Mouse (Mus musculus) embryonic facial prominence, embryonic 15.5 days (tissue): Measurements from ENCODE around the gene Wbp11. TPM values are rescaled to one million over a fixed set of nuclear protein-coding genes. Genes with fewer than 3 reads are reported as not detected.

Experiments
- ATAC-seq: fragments of 200-750 bp; cut with Nextera tagmentation; 2 replicates; pipeline ENCODE4 v1.8.0; 2017; ENCODE audit warnings: low read depth, moderate TSS enrichment; ENCODE audit not compliant: insufficient number of reproducible peaks, low FRiP score, low TSS enrichment
- H3K27ac ChIP-seq: fragments of 300-500 bp; sonication (generic); replicated peaks from 2 replicates; pipeline ENCODE4 v1.5.1; 2015; ENCODE audit warnings: mild to moderate bottlenecking, inconsistent platforms
- H3K27me3 ChIP-seq: fragments of 300-500 bp; sonication (generic); 2 replicates; pipeline ENCODE4 v1.6.1; 2015; ENCODE audit warnings: inconsistent platforms
- H3K36me3 ChIP-seq: fragments of 300-500 bp; sonication (generic); 2 replicates; pipeline ENCODE4 v1.6.1; 2015; ENCODE audit warnings: mild to moderate bottlenecking, inconsistent platforms
- H3K4me1 ChIP-seq: fragments of 300-500 bp; sonication (generic); 2 replicates; pipeline ENCODE4 v1.6.1; 2015; ENCODE audit warnings: inconsistent platforms
- H3K4me2 ChIP-seq: fragments of 300-500 bp; sonication (generic); replicated peaks from 2 replicates; pipeline ENCODE4 v1.6.1; 2015; ENCODE audit warnings: mild to moderate bottlenecking, inconsistent platforms
- H3K4me3 ChIP-seq: fragments of 300-500 bp; sonication (generic); replicated peaks from 2 replicates; pipeline ENCODE4 v1.5.1; 2015; ENCODE audit warnings: mild to moderate bottlenecking, inconsistent platforms
- H3K9ac ChIP-seq: fragments of 300-500 bp; sonication (generic); 2 replicates; pipeline ENCODE4 v1.6.1; 2015; ENCODE audit warnings: inconsistent platforms
- H3K9me3 ChIP-seq: fragments of 300-500 bp; sonication (generic); replicated peaks from 2 replicates; pipeline ENCODE4 v1.6.1; 2016; ENCODE audit warnings: inconsistent platforms
- whole genome bisulfite sequencing: fragments of 180-500 bp; shearing (Covaris S2); methylation state at CpG from one replicate; pipeline ENCODE4 v1.1.7; 2015; 5-methylcytosine and 5-hydroxymethylcytosine counted together
- polyA plus RNA-seq: library from polyadenylated mRNA; unstranded; fragments of >200 nt; fragmentation: Nextera tagmentation; extraction: Ambion mirVana; gene quantifications from 2 replicates; pipeline ENCODE4 v1.2.1, GENCODE M21; 2015

Gene Wbp11
- 92.0 and 104 TPM in 2 replicates for polyA plus RNA-seq

- Histone ChIP-seq H3K9ac (peak within 1 kb of the TSS; percentile 99), H3K27me3 (peaks cover 4% of the 10 kb centered on the region; the same call in 1 of the 2 replicates), H3K9me3 (no peaks in the 10 kb centered on the region), H3K36me3 (peaks cover 19% of the 10 kb centered on the region), H3K27ac (peak within 1 kb of the TSS; percentile 89), H3K4me3 (peak within 1 kb of the TSS; percentile 100), H3K4me2 (peak within 1 kb of the TSS; percentile 68), H3K4me1 (peaks cover 5% of the 10 kb centered on the region)
- WGBS: under 1% methylated on average over 40 of the region's 45 CpGs
- ATAC-seq: peak; percentile 100
Measured at GRCm38 (mm10) chr6:136827881-136828561, at the start of gene Wbp11. Gene Wbp11, minus strand, starts transcription at chr6:136828233.

GRCm38 (mm10) chr6:136875670-136876069 lies 47.6 kb upstream of the Wbp11 start, which contains the start of gene Mgp:
Gene Mgp, minus strand, starts transcription at chr6:136875823.
- Histone ChIP-seq H3K4me2 (peak within 1 kb of the TSS; percentile 45), H3K9me3 (no peaks in the 10 kb centered on the region), H3K27ac (peak within 1 kb of the TSS; percentile 78), H3K4me3 (peak within 1 kb of the TSS; percentile 41), H3K27me3 (no peaks in the 10 kb centered on the region), H3K4me1 (peaks cover 22% of the 10 kb centered on the region), H3K9ac (peak within 1 kb of the TSS; percentile 21; the same call in 1 of the 2 replicates), H3K36me3 (no peaks in the 10 kb centered on the region)
- 18% methylated on average over 9 of the region's 9 CpGs for WGBS
- peak; percentile 87 for ATAC-seq

GRCm38 (mm10) chr6:136874599-136874998 lies 46.6 kb upstream of the Wbp11 start:
- Histone ChIP-seq H3K4me3 (peak overlapping the region; percentile 26), H3K9ac (0 out of 2 replicates have a peak overlapping the region, but pooled peaks have one; percentile 9), H3K4me1 (peaks cover 22% of the 10 kb centered on the region), H3K27ac (peak overlapping the region; percentile 71), H3K27me3 (no peaks in the 10 kb centered on the region), H3K4me2 (peak overlapping the region; percentile 18), H3K36me3 (no peaks in the 10 kb centered on the region), H3K9me3 (no peaks in the 10 kb centered on the region)
- WGBS: 9% methylated on average over 8 of the region's 8 CpGs
- no peak for ATAC-seq

GRCm38 (mm10) chr6:136868921-136869320 lies 40.9 kb upstream of the Wbp11 start:
- H3K9me3 ChIP-seq: no peaks in the 10 kb centered on the region
- no peak overlapping the region for H3K9ac ChIP-seq
- 50% methylated on average over 5 of the region's 5 CpGs for WGBS
- H3K4me1 ChIP-seq: 0 out of 2 replicates have a peak, but pooled peaks cover 2% of the 10 kb centered on the region
- no peak overlapping the region for H3K4me3 ChIP-seq
- H3K4me2 ChIP-seq: no peak overlapping the region
- no peak for ATAC-seq
- H3K27me3 ChIP-seq: no peaks in the 10 kb centered on the region
- no peaks in the 10 kb centered on the region for H3K36me3 ChIP-seq
- H3K27ac ChIP-seq: no peak overlapping the region

GRCm38 (mm10) chr6:136866150-136866549 lies 38.1 kb upstream of the Wbp11 start:
- ATAC-seq: no peak
- H3K9me3 ChIP-seq: no peaks in the 10 kb centered on the region
- H3K27me3 ChIP-seq: no peaks in the 10 kb centered on the region
- H3K4me2 ChIP-seq: no peak overlapping the region
- no peak overlapping the region for H3K4me3 ChIP-seq
- H3K4me1 ChIP-seq: peaks cover 2% of the 10 kb centered on the region
- no peak overlapping the region for H3K27ac ChIP-seq
- 72% methylated on average over 4 of the region's 4 CpGs for WGBS
- no peaks in the 10 kb centered on the region for H3K36me3 ChIP-seq
- H3K9ac ChIP-seq: no peak overlapping the region

- Histone ChIP-seq H3K9ac (no peak overlapping the region), H3K4me3 (no peak overlapping the region), H3K27ac (no peak overlapping the region), H3K27me3 (no peaks in the 10 kb centered on the region), H3K4me1 (peaks cover 3% of the 10 kb centered on the region), H3K36me3 (no peaks in the 10 kb centered on the region), H3K9me3 (no peaks in the 10 kb centered on the region), H3K4me2 (no peak overlapping the region)
- WGBS: 94% methylated on average over 5 of the region's 5 CpGs
- no peak for ATAC-seq
Measured at GRCm38 (mm10) chr6:136865360-136865759, 37.3 kb upstream of the Wbp11 start.

- Histone ChIP-seq H3K4me2 (no peak overlapping the region), H3K4me3 (no peak overlapping the region), H3K9ac (no peak overlapping the region), H3K27me3 (no peaks in the 10 kb centered on the region), H3K27ac (0 out of 2 replicates have a peak overlapping the region, but pooled peaks have one; percentile 22), H3K36me3 (no peaks in the 10 kb centered on the region), H3K9me3 (no peaks in the 10 kb centered on the region), H3K4me1 (peaks cover 17% of the 10 kb centered on the region)
- ATAC-seq: no peak
- 38% methylated on average over 9 of the region's 9 CpGs for WGBS
Measured at GRCm38 (mm10) chr6:136861020-136861419, 33.0 kb upstream of the Wbp11 start.

- ATAC-seq: no peak
- no peak overlapping the region for H3K9ac ChIP-seq
- 67% methylated on average over 8 of the region's 8 CpGs for WGBS
Measured at GRCm38 (mm10) chr6:136858420-136858819, 30.4 kb upstream of the Wbp11 start.

GRCm38 (mm10) chr6:136857873-136858260 lies 29.8 kb upstream of the Wbp11 start:
- ATAC-seq: no peak
- Histone ChIP-seq H3K9me3 (no peaks in the 10 kb centered on the region), H3K36me3 (no peaks in the 10 kb centered on the region), H3K4me1 (peaks cover 18% of the 10 kb centered on the region), H3K4me3 (no peak overlapping the region), H3K27me3 (no peaks in the 10 kb centered on the region), H3K27ac (peak overlapping the region; percentile 19; the same call in 1 of the 2 replicates), H3K9ac (no peak overlapping the region), H3K4me2 (peak overlapping the region; percentile 28)
- WGBS: 17% methylated on average over 11 of the region's 11 CpGs

More at GRCm38 (mm10) chr6:136858420-136858819, 30.4 kb upstream of the Wbp11 start:
- Histone ChIP-seq H3K9me3 (no peaks in the 10 kb centered on the region), H3K4me3 (no peak overlapping the region), H3K36me3 (no peaks in the 10 kb centered on the region), H3K4me2 (no peak overlapping the region), H3K27ac (no peak overlapping the region), H3K4me1 (peaks cover 17% of the 10 kb centered on the region), H3K27me3 (no peaks in the 10 kb centered on the region)

GRCm38 (mm10) chr6:136857186-136857872 lies 29.3 kb upstream of the Wbp11 start, which contains the start of gene Art4:
Gene Art4, minus strand, starts transcription at chr6:136857733.
- H3K4me3 ChIP-seq: peak within 1 kb of the TSS; percentile 21
- H3K9ac ChIP-seq: no peak within 1 kb of the TSS
- no peak; the same call in 1 of the 2 replicates for ATAC-seq

GRCm38 (mm10) chr6:136856071-136856636 lies 28.1 kb upstream of the Wbp11 start:
- ATAC-seq: no peak
- Histone ChIP-seq H3K27ac (peak overlapping the region; percentile 80), H3K36me3 (no peaks in the 10 kb centered on the region), H3K9ac (no peak overlapping the region), H3K4me3 (peak overlapping the region; percentile 17), H3K27me3 (no peaks in the 10 kb centered on the region), H3K4me2 (peak overlapping the region; percentile 34), H3K4me1 (peaks cover 20% of the 10 kb centered on the region), H3K9me3 (no peaks in the 10 kb centered on the region)
- 46% methylated on average over 14 of the region's 14 CpGs for WGBS

More at GRCm38 (mm10) chr6:136857186-136857872, 29.3 kb upstream of the Wbp11 start, which contains the start of gene Art4:
- peaks cover 22% of the 10 kb centered on the region for H3K4me1 ChIP-seq
- WGBS: 48% methylated on average over 18 of the region's 18 CpGs
- H3K36me3 ChIP-seq: no peaks in the 10 kb centered on the region
- peak within 1 kb of the TSS; percentile 28 for H3K4me2 ChIP-seq
- no peaks in the 10 kb centered on the region for H3K9me3 ChIP-seq
- peak within 1 kb of the TSS; percentile 19 for H3K27ac ChIP-seq
- H3K27me3 ChIP-seq: no peaks in the 10 kb centered on the region
